Mouse (Mus musculus) inflammation-experienced regulatory T-cells, adult 6 months (primary cell): ENCODE measurements around the gene Fbxo21. TPM values are rescaled to one million over a fixed set of nuclear protein-coding genes. Genes with fewer than 3 reads are reported as not detected.

Source experiments
- ATAC-seq: one replicate; pipeline ENCODE4 v1.8.0; 2017
- polyA plus RNA-seq, 3 experiments: library from polyadenylated mRNA; unstranded; fragments of 100-300 nt; shearing (Covaris generic); gene quantifications; one replicate each; pipeline ENCODE4 v1.2.1; 2017

The Fbxo21 gene
- polyA plus RNA-seq = 10 to 100 TPM in 1 of 3 experiments, 1 to 10 TPM in 2; 8.3 to 15.6 (median 9.3) TPM

GRCm38 (mm10) chr5:117976657-117977500 is at the start of gene Fbxo21:
Fbxo21 (plus strand) TSS chr5:117976730.
- peak; percentile 89 for ATAC-seq

- no peak for ATAC-seq
These were observed 48.0 kb upstream of the Fbxo21 start for GRCm38 (mm10) chr5:117928553-117928952.

- no peak for ATAC-seq
These were observed 44.3 kb upstream of the Fbxo21 start for GRCm38 (mm10) chr5:117932222-117932621.

GRCm38 (mm10) chr5:117932862-117933261 is 43.7 kb upstream of the Fbxo21 start:
- ATAC-seq = peak; percentile 69

- no peak for ATAC-seq
These were observed 40.2 kb upstream of the Fbxo21 start for GRCm38 (mm10) chr5:117936346-117936745.

GRCm38 (mm10) chr5:117937186-117937585 is 39.3 kb upstream of the Fbxo21 start:
- no peak for ATAC-seq

- peak; percentile 82 for ATAC-seq
These were observed 38.3 kb upstream of the Fbxo21 start for GRCm38 (mm10) chr5:117938182-117938581.

- no peak for ATAC-seq
These were observed 37.1 kb upstream of the Fbxo21 start for GRCm38 (mm10) chr5:117939402-117939801.

GRCm38 (mm10) chr5:117941552-117941951 is 35.0 kb upstream of the Fbxo21 start:
- no peak for ATAC-seq

GRCm38 (mm10) chr5:117946605-117947004 is 29.9 kb upstream of the Fbxo21 start:
- peak; percentile 71 for ATAC-seq

- no peak for ATAC-seq
These were observed 27.1 kb upstream of the Fbxo21 start for GRCm38 (mm10) chr5:117949393-117949792.

- ATAC-seq = no peak
These were observed 22.6 kb upstream of the Fbxo21 start for GRCm38 (mm10) chr5:117953893-117954292.

- no peak for ATAC-seq
These were observed 22.1 kb upstream of the Fbxo21 start for GRCm38 (mm10) chr5:117954429-117954828.

- ATAC-seq = no peak
These were observed 20.7 kb upstream of the Fbxo21 start for GRCm38 (mm10) chr5:117955675-117956420.

- no peak for ATAC-seq
These were observed 11.8 kb upstream of the Fbxo21 start for GRCm38 (mm10) chr5:117964750-117965149.

- ATAC-seq = no peak
These were observed 9.6 kb upstream of the Fbxo21 start for GRCm38 (mm10) chr5:117966956-117967355.

GRCm38 (mm10) chr5:117967659-117968069 is 8.9 kb upstream of the Fbxo21 start:
- ATAC-seq = no peak

- no peak for ATAC-seq
These were observed 6.7 kb upstream of the Fbxo21 start for GRCm38 (mm10) chr5:117969681-117970427.

- ATAC-seq = no peak
These were observed 270 bp upstream of the Fbxo21 start for GRCm38 (mm10) chr5:117976263-117976656.

GRCm38 (mm10) chr5:117977501-117978158 is 1.1 kb downstream of the Fbxo21 start:
- peak; percentile 25 for ATAC-seq

- ATAC-seq = no peak
These were observed 1.7 kb downstream of the Fbxo21 start for GRCm38 (mm10) chr5:117978159-117978697.

- ATAC-seq = no peak
These were observed 2.6 kb downstream of the Fbxo21 start for GRCm38 (mm10) chr5:117979082-117979481.
